Mouse (Mus musculus) testis, postnatal 10 days (tissue): ENCODE data around the gene Pdcl3.
"Not testable (repeated sequence)": the region's sequence is repeated elsewhere in the genome, so short reads cannot be mapped to it uniquely, and the experiment has no call there.

ENCODE experiments used
- DNase-seq: peaks from one replicate; pipeline ENCODE4 v3.0.0; 2021; ENCODE audit warnings: low spot score

The Pdcl3 gene

DNA sequence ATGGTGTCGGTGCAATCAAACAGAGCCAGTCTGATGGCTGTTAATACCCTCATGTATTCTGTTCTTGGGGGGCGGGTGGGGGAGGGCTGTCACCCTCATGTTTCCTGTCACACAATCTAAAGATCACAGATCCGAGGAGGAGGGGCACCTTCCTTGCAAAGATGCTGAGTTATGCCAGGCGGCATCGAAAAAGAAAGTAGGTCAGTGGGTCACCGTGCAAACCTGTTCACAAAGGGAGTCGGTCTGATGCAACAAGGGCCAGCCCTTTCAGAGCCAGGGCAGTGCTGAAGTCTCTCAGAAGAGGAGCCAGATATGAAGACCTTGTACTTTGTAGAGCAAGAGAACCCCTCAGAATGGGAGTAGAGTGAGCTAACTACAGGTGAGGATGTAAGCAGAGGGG lies 39.7 kb downstream of the Pdcl3 start:
- DNase-seq, result no peak

DNA sequence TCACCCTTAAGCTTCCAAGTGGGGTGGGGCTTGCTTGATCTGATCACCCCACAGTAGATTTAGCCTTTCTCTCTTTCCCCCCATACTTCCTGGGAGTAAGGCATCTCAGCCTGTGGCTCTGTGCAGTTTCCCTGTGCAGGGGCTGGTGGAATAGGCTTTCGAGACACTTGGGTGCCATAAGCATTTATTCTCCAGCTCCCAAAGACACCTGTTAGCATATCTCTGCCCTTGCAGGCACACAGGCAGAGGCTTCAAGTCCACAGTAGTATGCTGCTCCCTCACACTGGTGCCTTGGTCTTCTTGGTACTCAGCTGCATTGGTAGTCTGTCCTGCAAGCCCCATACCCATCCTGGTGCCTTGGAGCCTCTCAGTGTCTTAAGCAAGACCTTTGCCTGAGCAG lies 40.4 kb downstream of the Pdcl3 start:
- DNase-seq, result no peak

DNA sequence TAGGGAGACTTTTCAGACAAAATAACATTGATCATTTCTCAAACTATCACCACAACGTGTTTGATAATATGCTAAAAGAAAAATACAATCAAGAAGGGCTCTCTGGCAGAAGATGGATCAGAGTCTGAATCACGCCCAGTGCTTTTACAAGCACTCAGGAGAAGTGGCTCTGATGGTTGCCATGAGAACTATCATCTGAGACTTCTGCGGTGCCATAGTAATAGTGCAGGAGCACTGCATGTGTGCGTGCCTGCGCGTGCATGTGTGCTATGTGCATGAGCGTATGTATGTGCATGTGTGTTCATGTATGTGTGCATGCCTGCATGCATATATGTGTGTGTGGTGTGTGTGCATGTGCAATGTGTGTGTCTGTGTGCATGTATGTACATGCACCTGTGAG lies 43.8 kb downstream of the Pdcl3 start:
- DNase-seq, result no peak

DNA sequence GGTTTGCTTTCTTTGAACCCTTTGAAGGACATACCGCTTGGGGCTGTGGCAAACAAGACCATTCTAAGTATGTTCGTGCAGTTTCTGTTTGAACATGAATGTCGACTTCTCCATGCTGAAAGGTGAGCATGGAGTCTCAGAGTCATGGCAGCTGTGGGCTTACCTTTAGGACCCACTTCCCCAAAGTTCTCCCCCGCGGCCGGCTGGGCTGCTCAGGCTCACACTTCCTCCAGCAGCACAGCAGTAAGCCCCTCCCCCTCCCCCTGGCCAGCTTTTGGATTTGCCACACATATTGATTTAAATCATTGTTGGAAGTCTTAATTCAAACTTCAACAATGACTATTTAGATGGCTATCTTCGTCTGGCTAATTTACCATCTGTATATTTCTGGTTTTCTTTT lies 44.7 kb downstream of the Pdcl3 start:
- DNase-seq, result no peak

DNA sequence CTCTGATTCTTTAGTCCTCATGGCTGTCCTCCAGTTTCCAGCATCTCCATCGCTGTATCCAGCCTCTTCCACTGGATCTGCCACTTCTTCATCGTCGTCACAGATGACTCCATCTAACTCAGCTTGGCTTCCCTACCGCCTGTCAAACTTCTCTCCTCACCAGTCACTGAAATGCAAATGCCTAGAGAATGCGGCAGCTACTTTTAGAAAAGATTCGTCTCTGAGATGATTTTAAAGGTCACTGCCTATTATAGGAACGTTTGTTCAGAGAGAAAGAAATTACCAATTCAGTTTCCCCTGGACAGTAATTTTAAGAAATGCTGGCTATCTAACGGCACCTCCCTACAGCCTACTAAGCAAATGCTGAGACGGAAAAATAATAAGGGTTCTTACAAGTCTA lies 50.4 kb downstream of the Pdcl3 start:
- DNase-seq, result no peak

DNA sequence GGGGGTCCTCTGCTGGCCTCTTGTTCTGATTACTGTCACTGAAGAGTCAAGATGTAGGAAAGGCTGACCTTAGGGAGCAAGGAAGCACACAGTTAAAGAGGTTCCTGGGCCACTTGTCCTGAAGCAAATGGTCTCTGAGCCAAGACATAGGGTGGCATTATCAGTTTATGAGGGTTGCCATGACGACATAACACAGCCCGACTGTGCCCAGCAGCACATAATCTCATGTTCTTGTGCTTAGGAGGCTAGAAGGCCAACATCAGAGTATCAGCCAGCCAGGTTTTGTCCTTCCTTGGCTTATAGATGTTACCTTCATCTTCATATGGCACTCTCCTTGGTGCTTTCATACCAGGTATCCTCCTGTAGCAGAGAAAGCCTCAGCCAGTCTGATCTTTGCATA lies 56.8 kb downstream of the Pdcl3 start:
- DNase-seq, result no peak

DNA sequence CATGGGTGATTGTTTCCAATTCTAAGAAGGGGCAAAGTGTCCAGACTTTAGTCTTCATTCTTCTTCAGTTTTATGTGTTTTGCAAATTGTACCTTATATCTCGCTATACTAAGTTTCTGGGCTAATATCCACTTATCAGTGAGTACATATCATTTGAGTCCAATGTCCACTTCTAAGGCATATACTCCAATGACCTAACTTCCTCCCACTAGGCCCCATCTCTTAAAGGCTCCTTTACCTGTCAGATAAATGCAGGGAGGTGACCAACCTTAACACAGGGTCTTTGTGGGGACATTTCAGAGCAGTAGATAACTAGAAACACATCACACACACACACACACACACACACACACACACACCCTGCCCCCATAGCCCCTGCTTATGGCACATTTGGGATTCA lies 59.0 kb downstream of the Pdcl3 start:
- not testable (repeated sequence) for DNase-seq

DNA sequence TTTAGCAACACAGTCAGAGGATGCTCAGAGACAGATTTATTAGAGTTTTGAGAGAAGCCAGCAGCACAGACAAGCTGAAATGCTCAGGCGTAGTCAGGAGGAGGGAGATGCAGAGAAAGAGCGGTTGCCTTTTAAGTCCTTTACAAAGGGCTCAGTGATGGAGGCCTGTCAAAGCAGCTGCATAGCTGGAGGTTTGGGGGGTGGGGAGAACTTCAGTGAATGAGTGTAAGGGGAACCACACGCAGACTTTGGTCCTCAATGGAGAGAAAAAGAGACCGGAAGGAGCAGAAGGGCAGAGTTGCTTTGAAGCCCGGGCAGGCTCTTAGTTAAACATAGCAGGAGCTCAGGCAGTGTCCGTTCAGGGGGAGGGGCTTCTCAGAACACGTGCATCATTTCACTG lies 61.3 kb downstream of the Pdcl3 start:
- DNase-seq, result no peak
